Mouse (Mus musculus) cerebellum, adult 11-12 months (tissue): ENCODE measurements around the gene Ralgps1.
A peak's percentile ranks its signal among the peaks of the same experiment; 100 is the strongest.
"Not testable (repeated sequence)": the region's sequence is repeated elsewhere in the genome, so short reads cannot be mapped to it uniquely, and the experiment has no call there.

Source experiments
- DNase-seq: peaks from one replicate; pipeline ENCODE4 v3.0.0; 2022

Gene Ralgps1

GRCm38 (mm10) chr2:33360564-33360963 is 10.7 kb downstream of the Ralgps1 start:
- DNase-seq, result no peak

- no peak for DNase-seq
Observed at GRCm38 (mm10) chr2:33359184-33359583, 12.1 kb downstream of the Ralgps1 start.

GRCm38 (mm10) chr2:33357250-33357838 is 13.9 kb downstream of the Ralgps1 start:
- no peak for DNase-seq

GRCm38 (mm10) chr2:33355558-33355957 is 15.7 kb downstream of the Ralgps1 start:
- DNase-seq, result peak; percentile 89

- DNase-seq, result no peak
Observed at GRCm38 (mm10) chr2:33353432-33353831, 17.9 kb downstream of the Ralgps1 start.

- DNase-seq, result no peak
Observed at GRCm38 (mm10) chr2:33351449-33351848, 19.8 kb downstream of the Ralgps1 start.

- no peak for DNase-seq
Observed at GRCm38 (mm10) chr2:33350921-33351320, 20.4 kb downstream of the Ralgps1 start.

- DNase-seq, result peak; percentile 76
Observed at GRCm38 (mm10) chr2:33349581-33349980, 21.7 kb downstream of the Ralgps1 start.

GRCm38 (mm10) chr2:33349081-33349480 is 22.2 kb downstream of the Ralgps1 start:
- DNase-seq, result peak; percentile 77

GRCm38 (mm10) chr2:33348260-33348659 is 23.0 kb downstream of the Ralgps1 start:
- DNase-seq, result no peak

GRCm38 (mm10) chr2:33347607-33348006 is 23.7 kb downstream of the Ralgps1 start:
- DNase-seq, result no peak

- DNase-seq, result no peak
Observed at GRCm38 (mm10) chr2:33346749-33347148, 24.5 kb downstream of the Ralgps1 start.

- no peak for DNase-seq
Observed at GRCm38 (mm10) chr2:33345956-33346355, 25.3 kb downstream of the Ralgps1 start.

GRCm38 (mm10) chr2:33345475-33345874 is 25.8 kb downstream of the Ralgps1 start:
- DNase-seq, result no peak

- no peak for DNase-seq
Observed at GRCm38 (mm10) chr2:33343413-33343812, 27.9 kb downstream of the Ralgps1 start.

GRCm38 (mm10) chr2:33342148-33342547 is 29.1 kb downstream of the Ralgps1 start:
- DNase-seq, result no peak

GRCm38 (mm10) chr2:33335789-33336188 is 35.5 kb downstream of the Ralgps1 start:
- DNase-seq, result no peak

- DNase-seq, result no peak
Observed at GRCm38 (mm10) chr2:33329622-33330021, 41.7 kb downstream of the Ralgps1 start.

- DNase-seq, result no peak
Observed at GRCm38 (mm10) chr2:33328941-33329340, 42.3 kb downstream of the Ralgps1 start.

GRCm38 (mm10) chr2:33325359-33325758 is 45.9 kb downstream of the Ralgps1 start:
- no peak for DNase-seq

- DNase-seq, result no peak
Observed at GRCm38 (mm10) chr2:33323799-33324595, 47.3 kb downstream of the Ralgps1 start.

- DNase-seq, result not testable (repeated sequence)
Observed at GRCm38 (mm10) chr2:33323043-33323625, 48.2 kb downstream of the Ralgps1 start.

- DNase-seq, result no peak
Observed at GRCm38 (mm10) chr2:33321641-33322040, 49.6 kb downstream of the Ralgps1 start.

GRCm38 (mm10) chr2:33321031-33321430 is 50.3 kb downstream of the Ralgps1 start:
- DNase-seq, result no peak
